Mouse (Mus musculus): ENCODE data around the gene Svs4.
"Not testable (repeated sequence)": the region's sequence is repeated elsewhere in the genome, so short reads cannot be mapped to it uniquely, and the experiment has no call there.

Svs4 gene

DNA sequence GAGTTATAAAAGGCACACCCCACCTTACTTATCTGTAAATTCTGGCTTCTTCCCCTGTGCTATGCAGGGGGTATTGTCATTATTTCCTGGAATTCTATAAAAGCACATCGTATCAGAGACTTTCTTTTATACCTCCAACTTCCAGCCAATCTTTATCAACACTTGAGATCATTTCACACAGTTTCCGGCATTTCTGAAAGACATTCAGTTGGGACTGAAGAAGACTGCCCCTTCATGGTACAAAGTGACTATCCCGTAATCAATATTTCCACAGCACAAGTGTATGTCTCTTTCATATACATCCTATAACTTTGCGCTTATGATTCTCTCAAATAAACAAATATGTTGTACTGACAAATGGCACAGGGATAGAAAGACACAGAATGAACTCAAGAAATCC lies at the start of gene Svs4:
Svs4 (minus strand) TSS at position 101 of the 400 bp plus-strand sequence.
- DNase-seq (ENCODE audit: low spot score), result no peak

DNA sequence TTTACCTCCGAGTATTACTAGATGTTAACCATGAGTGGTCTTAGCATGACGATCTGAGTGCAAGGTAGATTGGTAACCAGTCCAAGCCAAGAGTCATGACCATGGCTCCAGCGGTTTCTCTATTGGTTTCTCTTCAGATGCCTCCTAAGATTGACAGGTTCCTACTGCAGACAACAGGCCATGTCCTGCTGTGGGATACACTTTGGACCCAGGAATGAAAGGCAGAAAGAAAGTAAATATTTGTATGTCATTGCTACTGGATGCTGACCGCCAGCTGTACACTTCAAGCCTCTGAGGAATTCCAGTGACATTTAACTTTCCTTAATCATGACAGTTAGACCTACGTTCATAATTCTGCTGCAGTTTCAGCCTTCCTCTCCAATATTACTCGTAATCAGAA lies 42.7 kb upstream of the Svs4 start:
- DNase-seq (ENCODE audit: low spot score), result no peak

DNA sequence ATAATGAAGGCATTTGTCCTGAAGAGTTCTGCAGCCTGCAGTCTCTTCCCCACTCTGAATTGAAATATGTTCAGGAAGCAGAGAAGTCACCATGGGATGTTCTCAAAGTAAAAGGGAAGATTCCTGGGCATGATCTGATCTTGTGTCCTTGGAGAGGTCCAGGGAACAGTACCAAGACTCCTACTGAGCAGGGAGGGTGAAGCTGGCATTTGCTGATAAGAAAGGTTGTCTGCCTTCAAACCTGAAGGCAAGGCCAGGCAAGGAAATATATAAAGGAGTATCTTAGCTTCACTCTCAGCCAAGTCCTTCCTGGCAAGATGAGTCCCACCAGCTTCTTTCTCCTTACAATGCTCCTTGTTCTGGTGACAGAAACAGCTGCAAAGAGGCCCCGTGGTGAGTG lies 38.2 kb upstream of the Svs4 start, which contains the start of gene Svs6:
Svs6 (plus strand) TSS at position 301 of the 400 bp plus-strand sequence.
- DNase-seq (ENCODE audit: low spot score), result not testable (repeated sequence)

DNA sequence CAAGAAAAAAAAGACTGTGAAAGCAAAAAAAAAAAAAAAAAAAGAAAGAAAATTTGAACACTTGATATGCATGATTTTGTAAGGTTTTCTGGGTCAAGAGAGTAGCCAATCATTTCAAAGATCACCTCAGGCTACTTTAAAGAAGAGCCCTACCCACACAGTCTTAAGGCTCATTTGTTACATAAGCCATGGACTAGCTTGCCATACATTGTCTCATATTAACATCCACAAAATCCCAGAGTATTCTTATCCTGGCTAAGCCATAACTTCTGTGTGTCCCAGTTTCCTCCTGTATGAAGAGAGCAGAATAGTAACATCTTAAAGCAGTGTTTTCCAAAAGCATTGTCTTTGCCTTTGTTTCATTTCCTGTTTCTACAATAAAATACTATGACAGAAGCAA lies 37.2 kb upstream of the Svs4 start:
- not testable (repeated sequence) for DNase-seq (ENCODE audit: low spot score)

DNA sequence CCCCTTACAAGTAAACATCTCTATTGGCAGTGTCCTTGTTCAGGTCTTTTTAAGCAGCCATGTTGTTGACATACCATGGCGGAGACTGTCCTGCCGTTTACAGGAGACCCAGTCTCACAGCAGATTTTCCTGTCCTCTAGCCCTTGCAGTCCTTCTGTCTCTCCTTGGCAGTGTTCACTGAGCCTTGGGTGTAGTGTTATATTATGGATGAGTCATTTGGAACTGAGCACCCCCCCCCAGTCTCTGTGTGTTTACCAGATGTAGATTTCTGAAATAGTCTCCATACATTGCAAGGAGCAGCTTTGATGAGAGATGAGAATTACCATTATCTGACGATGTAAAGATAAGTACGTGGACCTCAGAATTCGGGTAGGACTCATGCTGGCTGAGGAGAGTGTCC lies 34.3 kb upstream of the Svs4 start:
- DNase-seq (ENCODE audit: low spot score), result no peak

DNA sequence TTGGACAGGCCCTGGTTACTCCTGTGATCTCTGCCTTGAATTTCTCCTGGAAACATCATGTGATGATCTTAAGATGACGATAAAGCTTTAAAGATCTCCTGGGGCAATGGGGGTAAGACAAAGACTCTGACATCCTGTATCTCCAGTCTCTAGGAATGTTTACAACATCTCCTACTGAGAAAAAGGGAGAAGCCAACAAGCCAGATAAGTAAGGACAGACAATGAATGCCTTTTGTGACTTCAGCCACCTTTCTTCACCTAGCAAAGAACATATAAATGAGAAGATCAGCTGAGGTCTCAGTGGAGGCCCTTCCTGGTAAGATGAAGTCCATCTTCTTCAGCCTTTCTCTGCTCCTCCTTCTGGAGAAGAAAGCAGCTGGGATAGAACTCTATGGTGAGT lies 10.7 kb upstream of the Svs4 start, which contains the start of gene Svs3a:
Svs3a (plus strand) TSS at position 301 of the 400 bp plus-strand sequence.
- not testable (repeated sequence) for DNase-seq (ENCODE audit: low spot score)

DNA sequence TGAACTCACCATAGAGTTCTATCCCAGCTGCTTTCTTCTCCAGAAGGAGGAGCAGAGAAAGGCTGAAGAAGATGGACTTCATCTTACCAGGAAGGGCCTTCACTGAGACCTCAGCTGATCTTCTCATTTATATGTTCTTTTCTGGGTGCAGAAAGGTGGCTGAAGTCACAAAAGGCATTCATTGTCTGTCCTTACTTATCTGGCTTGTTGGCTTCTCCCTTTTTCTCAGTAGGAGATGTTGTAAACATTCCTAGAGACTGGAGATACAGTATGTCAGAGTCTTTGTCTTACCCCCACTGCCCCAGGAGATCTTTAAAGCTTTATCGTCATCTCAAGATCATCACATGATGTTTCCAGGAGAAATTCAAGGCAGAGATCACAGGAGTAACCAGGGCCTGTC lies 21.7 kb downstream of the Svs4 start, which contains the start of gene Svs3b:
Svs3b (minus strand) TSS at position 101 of the 400 bp plus-strand sequence.
- not testable (repeated sequence) for DNase-seq (ENCODE audit: low spot score)

DNA sequence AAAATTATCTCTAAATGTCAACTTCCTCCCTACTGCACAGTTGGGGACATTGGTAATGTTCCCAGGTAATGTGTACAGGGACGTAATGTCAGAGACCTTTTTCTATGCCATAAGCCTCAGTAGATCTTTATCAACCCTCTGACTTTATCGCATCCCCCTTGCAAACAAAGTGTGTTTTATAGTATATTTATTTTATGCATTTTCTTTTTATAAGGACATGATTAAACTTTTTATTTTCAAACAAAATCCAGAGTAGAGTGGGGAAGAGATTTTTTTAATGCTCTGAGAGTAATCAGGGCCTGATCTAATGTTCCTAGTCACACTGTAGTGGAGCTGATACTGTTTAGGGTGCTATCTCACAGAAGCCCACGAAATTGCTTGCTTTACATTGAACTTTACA lies 39.9 kb downstream of the Svs4 start, which contains the start of gene Svs2:
Svs2 (minus strand) TSS at position 101 of the 400 bp plus-strand sequence.
- no peak for DNase-seq (ENCODE audit: low spot score)

DNA sequence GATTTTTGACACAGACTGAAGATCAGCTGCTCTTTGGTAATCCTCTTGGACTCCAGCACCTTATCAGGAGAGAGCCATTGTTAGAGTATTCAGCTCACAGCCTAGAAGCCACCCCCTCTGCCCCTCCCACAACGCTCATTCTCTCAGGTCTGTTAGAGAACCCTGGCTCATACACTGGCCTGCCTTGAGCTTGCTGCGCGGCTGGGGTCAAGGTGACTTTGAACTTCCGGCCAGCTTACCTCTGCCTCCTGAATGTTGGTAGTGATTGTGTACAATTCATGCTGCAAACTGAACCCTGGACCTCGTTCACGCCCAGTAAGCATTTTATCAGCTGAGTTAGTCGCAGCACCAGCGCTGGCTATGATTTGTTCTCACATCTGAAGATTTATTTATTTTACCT lies 45.6 kb downstream of the Svs4 start:
- DNase-seq (ENCODE audit: low spot score), result no peak

DNA sequence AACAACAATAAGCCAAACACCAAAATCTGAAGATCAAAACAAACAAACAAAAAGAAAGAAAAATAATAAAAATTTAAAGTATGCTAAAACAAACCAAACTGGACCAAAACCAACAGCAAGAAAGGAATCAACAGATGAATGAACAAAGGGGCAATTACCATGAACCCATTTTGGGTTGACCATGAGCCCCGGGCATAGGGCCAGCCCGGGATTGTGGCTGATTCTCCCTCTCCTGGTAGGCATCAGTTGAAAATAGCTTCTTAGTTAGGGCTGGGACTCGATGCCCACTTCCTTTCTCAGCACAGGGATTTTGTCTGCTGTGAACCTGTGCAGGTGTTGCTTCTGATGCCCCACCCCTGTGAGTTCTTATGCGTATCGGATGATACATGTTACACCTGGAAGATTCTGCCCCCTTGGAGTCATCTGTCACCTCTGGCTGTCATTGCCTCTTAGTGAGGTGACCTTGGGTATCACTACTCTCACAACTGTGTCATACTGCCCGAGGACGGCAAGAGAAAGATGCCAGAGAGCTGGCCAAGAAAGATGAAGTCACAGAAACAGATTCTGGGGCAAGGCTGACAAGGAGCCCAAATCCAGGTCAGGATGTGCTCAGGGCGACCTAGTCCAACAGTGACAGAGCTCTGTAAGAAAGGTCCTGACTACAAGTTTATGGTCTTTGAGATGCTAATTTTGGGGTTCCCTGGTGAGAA lies 49.7 kb downstream of the Svs4 start:
- no peak for DNase-seq (ENCODE audit: low spot score)
